Mouse (Mus musculus) 3T3-L1 (cell line): ENCODE measurements at regions not wholly inside any gene's neighbourhood (a gene's known extent, or its start where the extent isn't known, plus 50 kb on each side); places are given as distances from the start of the nearest gene placed in this dataset.
"Not testable (repeated sequence)": the region's sequence is repeated elsewhere in the genome, so short reads cannot be mapped to it uniquely, and the experiment has no call there.

Experiments
- DNase-seq: peaks from one replicate; pipeline ENCODE4 v3.0.0-alpha.2; 2015; ENCODE audit warnings: low read depth, low spot score

DNA sequence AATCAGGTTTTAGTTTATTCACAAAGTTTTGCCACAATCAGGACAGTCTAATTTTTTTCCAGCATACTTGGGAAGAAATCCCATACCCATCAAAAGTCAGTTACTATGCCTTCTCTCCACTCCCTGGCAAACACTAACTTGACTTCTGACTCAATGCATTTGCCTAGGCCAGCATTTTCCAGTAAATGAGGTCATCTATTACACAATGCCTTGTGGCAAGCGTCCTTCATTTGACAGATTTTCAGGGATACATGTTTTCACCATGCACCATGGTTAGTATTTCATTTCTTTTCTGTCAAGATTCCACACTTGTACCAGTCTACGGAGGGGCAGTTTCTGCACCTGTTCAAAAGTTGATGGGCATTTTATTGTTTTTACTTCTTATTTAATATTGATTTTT lies 88.4 kb upstream of the Slc2a12 start:
- DNase-seq = not testable (repeated sequence)

DNA sequence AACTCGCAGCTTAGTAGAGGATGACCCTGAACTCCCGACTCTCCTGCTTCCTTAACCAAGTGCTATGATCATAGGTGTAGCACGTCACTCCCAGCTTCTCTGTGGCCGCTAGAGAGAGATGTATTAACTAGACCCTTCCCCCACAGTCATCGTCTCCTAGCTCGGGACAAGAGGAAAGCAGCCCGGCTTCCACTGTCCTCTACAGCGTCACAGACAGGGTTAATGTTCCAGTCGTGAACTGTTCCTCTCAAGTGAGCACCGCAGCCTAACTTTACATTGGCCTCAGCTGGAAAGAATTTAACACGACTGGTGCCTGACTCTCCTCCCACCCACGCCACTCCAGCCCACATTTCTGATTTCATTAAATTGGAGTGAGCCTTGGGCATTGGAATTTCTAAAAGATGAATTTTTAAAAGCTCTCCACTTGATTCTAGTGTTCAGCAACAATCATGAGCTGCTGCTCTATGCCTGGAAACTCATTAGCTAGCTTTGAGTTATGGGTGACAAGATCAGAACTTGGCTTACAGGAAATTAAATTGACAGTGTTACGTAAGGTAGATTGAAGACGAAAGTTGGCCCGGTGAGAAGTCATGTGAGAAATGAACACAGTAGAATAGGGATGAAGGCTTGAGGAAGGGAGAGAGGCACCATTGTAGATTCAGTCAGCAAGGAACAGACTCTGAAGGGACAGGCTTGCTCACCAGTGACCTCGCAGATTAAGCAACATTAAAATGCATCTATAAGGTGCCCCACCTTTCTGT lies 75.4 kb upstream of the Slc2a12 start:
- not testable (repeated sequence) for DNase-seq

DNA sequence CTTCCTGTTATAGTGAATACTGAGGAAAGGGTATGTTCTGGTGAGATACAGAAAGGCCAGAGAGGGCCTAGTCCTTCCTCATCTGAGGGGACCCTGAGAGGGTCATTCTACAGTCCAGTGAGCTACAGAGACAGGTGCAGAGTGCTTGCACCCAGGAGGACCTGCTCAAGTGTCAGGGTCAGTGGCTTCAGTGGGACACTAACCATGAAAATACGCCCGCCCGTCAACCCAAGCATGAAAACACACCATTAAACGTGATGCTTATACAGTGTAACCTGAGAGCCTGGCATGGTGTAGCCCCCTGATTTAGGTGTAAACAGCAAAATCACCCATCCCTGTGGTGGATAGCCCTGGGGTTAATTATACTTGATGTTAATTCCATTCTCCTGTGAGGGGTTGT lies 70.8 kb upstream of the Slc2a12 start:
- not testable (repeated sequence) for DNase-seq

DNA sequence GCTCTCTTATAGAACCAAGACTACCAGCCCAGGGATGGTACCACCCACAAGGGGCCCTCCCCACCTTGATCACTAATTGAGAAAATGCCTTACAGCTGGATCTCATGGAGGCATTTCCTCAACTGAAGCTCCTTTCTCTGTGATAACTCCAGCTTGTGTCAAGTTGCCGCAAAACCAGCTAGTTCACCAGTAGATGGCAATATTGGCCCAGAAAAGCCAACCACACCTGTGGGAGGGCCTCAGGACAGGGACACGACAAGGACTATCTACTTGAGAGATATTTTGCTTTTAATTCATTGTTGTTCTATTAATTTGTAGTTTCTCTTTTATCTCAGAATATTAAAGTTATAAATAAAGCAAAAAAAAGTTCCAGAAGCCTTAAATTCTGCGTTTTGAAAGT lies 65.4 kb upstream of the Slc2a12 start:
- peak; percentile 38 for DNase-seq

DNA sequence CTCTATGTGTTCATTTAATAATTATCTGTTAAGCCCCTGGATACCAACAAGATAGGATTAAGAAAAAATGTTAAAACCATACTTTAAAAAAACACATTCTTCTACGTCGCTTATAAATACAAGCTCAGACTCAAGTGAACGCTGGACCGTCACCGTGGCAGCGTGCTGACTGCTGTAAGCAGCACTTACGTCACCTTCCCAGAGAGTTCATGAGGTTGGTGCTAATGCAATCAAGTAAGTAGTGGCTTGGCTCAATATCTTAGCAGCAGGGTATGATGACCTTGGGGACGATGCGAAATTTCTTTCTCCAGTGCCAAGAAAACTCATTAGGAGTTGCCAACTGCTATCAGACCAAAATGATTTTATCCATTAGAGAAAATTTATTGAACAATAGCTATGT lies 63.5 kb upstream of the Slc2a12 start:
- not testable (repeated sequence) for DNase-seq

DNA sequence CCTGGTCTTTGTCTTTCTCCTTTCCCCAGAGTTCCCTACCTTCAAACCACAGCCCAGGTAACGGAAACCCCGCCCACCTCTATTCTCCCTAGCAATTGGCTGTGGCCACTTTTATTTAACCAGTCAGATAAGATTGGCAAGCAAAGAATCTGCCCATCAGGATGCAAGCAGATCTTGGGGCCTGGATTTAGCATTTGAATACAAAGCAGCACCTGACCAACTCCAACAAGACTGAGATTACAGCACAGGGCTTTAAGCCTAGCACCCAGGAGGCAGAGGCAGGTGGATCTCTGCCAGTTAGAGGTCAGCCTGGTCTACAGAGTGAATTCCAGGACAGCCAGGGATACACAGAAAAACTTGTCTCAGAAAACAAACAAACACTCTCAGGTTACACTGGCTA lies 61.5 kb upstream of the Slc2a12 start:
- DNase-seq = not testable (repeated sequence)

DNA sequence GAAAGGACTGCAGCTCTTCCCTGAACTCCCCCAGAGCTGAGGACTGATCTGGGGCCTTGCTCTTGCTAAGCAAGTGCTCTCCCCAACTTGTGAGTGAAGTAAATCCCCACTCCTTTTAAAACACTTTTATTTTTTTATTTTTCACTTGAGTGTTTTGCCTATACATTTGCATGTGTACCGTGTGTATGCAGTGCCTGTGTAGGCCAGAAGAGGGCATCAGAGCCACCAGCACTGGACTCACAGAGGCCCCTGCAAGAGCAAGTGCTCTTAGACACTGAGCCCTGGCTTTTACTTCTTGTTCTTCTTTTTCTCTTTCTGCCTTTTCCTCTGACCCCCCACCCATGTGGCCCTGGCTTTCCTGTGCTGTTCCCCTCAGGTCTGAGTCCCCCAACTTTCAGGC lies 56.2 kb upstream of the Slc2a12 start:
- peak; percentile 2 for DNase-seq

DNA sequence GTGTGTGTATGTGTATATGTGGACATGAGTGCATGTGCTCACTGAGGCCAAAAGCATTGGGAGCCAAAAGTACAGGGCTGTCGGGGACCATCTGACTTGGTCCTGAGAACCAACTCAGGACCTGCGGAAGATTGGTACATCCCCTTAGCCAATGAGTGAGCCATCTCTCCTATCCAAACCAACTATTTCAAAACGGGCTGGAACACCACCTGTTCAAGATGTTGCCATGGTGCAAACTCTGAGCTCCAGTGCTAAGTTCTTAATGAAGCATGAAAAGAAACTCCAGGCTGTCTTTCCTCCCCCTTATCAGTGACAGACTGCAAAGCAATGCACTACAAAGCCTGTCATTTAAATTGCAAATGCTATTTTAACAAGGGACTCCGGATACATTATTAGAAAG lies 53.1 kb upstream of the Slc2a12 start:
- DNase-seq = not testable (repeated sequence)

DNA sequence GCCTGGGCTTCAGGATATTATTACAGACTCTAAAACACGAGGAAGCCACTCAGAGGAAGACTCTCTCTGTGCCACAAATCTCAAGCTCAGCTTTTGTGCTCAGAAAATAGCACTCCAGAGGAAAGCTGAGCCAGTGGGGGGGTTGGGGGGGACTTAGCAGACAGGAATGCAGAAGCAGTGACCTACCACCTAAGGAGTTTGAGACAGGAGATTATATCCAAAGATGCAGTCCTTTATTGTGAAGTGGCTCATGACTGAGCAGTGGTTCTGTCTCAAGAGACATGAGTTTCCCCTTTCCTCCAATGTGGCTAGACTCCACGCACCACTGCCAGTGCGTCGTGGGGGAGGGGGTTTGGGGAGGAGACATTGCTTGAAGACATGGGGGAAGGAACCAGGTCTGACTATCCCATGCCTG lies 52.6 kb upstream of the Slc2a12 start:
- DNase-seq = not testable (repeated sequence)

DNA sequence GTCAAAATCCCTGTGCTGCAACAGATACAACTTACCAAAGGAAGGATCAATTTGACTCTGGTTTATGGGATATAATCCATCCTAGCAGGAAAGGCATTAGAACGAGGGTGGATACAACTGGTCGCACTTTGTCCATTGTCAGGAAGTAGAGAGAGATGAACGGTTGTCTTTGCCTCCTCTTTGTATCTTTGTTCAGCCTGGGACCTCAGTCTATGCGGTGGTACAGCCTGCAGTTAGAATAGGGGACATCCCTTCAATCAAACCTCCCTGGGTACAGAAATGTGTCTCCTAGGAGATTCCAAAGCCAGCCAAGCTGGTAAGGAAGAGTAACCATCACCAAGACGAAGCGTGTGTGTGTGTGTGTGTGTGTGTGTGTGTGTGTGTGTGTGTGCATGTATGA lies 52.1 kb upstream of the Slc2a12 start:
- DNase-seq = not testable (repeated sequence)
